Mouse (Mus musculus) stomach, embryonic 14.5 days (tissue): ENCODE data around the gene Ism1. TPM values are rescaled to one million over a fixed set of nuclear protein-coding genes. Genes with fewer than 3 reads are reported as not detected.

Source experiments
- ATAC-seq: fragments of 200-750 bp; cut with Nextera tagmentation; 2 replicates; pipeline ENCODE4 v1.8.0; 2017; ENCODE audit warnings: low read depth, moderate TSS enrichment; ENCODE audit not compliant: insufficient number of reproducible peaks, insufficient read depth, low FRiP score
- H3K27ac ChIP-seq: fragments of 300-500 bp; sonication (generic); 2 replicates; pipeline ENCODE4 v1.5.1; 2014; ENCODE audit warnings: mild to moderate bottlenecking, low read length, moderate library complexity, mixed read lengths
- H3K27me3 ChIP-seq: fragments of 300-500 bp; sonication (generic); 2 replicates; pipeline ENCODE4 v1.6.1; 2014; ENCODE audit warnings: low read length, control low read depth, mixed read lengths; ENCODE audit not compliant: control insufficient read depth, insufficient read depth
- H3K36me3 ChIP-seq: fragments of 300-500 bp; sonication (generic); 2 replicates; pipeline ENCODE4 v1.6.1; 2014; ENCODE audit warnings: mild to moderate bottlenecking, control low read depth, low read length, moderate library complexity, mixed read lengths; ENCODE audit not compliant: control insufficient read depth, insufficient read depth
- H3K4me1 ChIP-seq: fragments of 300-500 bp; sonication (generic); 2 replicates; pipeline ENCODE4 v1.6.1; 2014; ENCODE audit warnings: low read length, control low read depth, mixed read lengths; ENCODE audit not compliant: control insufficient read depth, insufficient read depth
- H3K4me2 ChIP-seq: fragments of 300-500 bp; sonication (generic); replicated peaks from 2 replicates; pipeline ENCODE4 v1.6.1; 2014; ENCODE audit warnings: low read depth, low read length, control low read depth
- H3K4me3 ChIP-seq: fragments of 300-500 bp; sonication (generic); 2 replicates; pipeline ENCODE4 v1.5.1; 2014; ENCODE audit warnings: low read depth, low read length, control low read depth
- H3K9ac ChIP-seq: fragments of 300-500 bp; sonication (generic); replicated peaks from 2 replicates; pipeline ENCODE4 v1.6.1; 2014; ENCODE audit warnings: low read depth, mild to moderate bottlenecking, control low read depth, low read length, moderate library complexity, mixed read lengths
- H3K9me3 ChIP-seq: fragments of 300-500 bp; sonication (generic); 2 replicates; pipeline ENCODE4 v1.6.1; 2016; ENCODE audit warnings: low read depth, low read length, control low read depth; ENCODE audit not compliant: control insufficient read depth
- WGBS: fragments of 180-500 bp; shearing (Covaris S2); extraction: QIAGEN DNeasy Blood & Tissue Kit; methylation state at CpG from one replicate; pipeline ENCODE4 v1.1.7; 2014; 5-methylcytosine and 5-hydroxymethylcytosine counted together
- polyA plus RNA-seq: library from polyadenylated mRNA; unstranded; fragments of >200 nt; fragmentation: Nextera tagmentation; extraction: Ambion mirVana; gene quantifications from 2 replicates; pipeline ENCODE4 v1.2.1, GENCODE M21; 2014

Gene Ism1
- polyA plus RNA-seq, 1 experiment from 2014 or later = 3.2 TPM

GRCm38 (mm10) chr2:139724202-139724838, 46.3 kb downstream of the Ism1 start:
- Histone ChIP-seq H3K27me3 (no peaks in the 10 kb centered on the region), H3K9me3 (no peaks in the 10 kb centered on the region), H3K4me2 (no peak overlapping the region), H3K4me1 (0 out of 2 replicates have a peak, but pooled peaks cover 4% of the 10 kb centered on the region), H3K9ac (no peak overlapping the region), H3K4me3 (no peak overlapping the region), H3K27ac (no peak overlapping the region), H3K36me3 (no peaks in the 10 kb centered on the region)
- WGBS = 79% methylated on average over 4 of the region's 4 CpGs
- ATAC-seq = no peak

- Histone ChIP-seq H3K27ac (no peak overlapping the region), H3K27me3 (no peaks in the 10 kb centered on the region), H3K4me1 (0 out of 2 replicates have a peak, but pooled peaks cover 4% of the 10 kb centered on the region), H3K9me3 (no peaks in the 10 kb centered on the region), H3K36me3 (no peaks in the 10 kb centered on the region), H3K4me3 (no peak overlapping the region), H3K9ac (no peak overlapping the region), H3K4me2 (no peak overlapping the region)
- 81% methylated on average over 3 of the region's 3 CpGs for WGBS
- no peak for ATAC-seq
Measured at GRCm38 (mm10) chr2:139725328-139725727, 47.4 kb downstream of the Ism1 start.

GRCm38 (mm10) chr2:139728060-139728459, 50.1 kb downstream of the Ism1 start:
- Histone ChIP-seq H3K36me3 (no peaks in the 10 kb centered on the region), H3K4me1 (0 out of 2 replicates have a peak, but pooled peaks cover 4% of the 10 kb centered on the region), H3K4me3 (no peak overlapping the region), H3K27me3 (no peaks in the 10 kb centered on the region), H3K9me3 (no peaks in the 10 kb centered on the region), H3K27ac (no peak overlapping the region), H3K4me2 (no peak overlapping the region), H3K9ac (no peak overlapping the region)
- ATAC-seq = no peak
- 79% methylated on average over 2 of the region's 2 CpGs for WGBS

- Histone ChIP-seq H3K4me3 (no peak overlapping the region), H3K4me2 (no peak overlapping the region), H3K9ac (no peak overlapping the region), H3K27me3 (no peaks in the 10 kb centered on the region), H3K27ac (no peak overlapping the region), H3K4me1 (no peaks in the 10 kb centered on the region), H3K9me3 (no peaks in the 10 kb centered on the region), H3K36me3 (no peaks in the 10 kb centered on the region; the same call in 1 of the 2 replicates)
- 62% methylated on average over 5 of the region's 5 CpGs for WGBS
- ATAC-seq = no peak
Measured at GRCm38 (mm10) chr2:139729377-139729776, 51.4 kb downstream of the Ism1 start.

GRCm38 (mm10) chr2:139742381-139742780, 64.4 kb downstream of the Ism1 start:
- no peak overlapping the region for H3K9ac ChIP-seq
- no peak overlapping the region for H3K4me3 ChIP-seq
- no peaks in the 10 kb centered on the region for H3K4me1 ChIP-seq
- no peaks in the 10 kb centered on the region for H3K27me3 ChIP-seq
- WGBS = 81% methylated on average over 1 of the region's 1 CpGs
- H3K9me3 ChIP-seq = no peaks in the 10 kb centered on the region; the same call in 1 of the 2 replicates
- no peaks in the 10 kb centered on the region for H3K36me3 ChIP-seq
- H3K4me2 ChIP-seq = no peak overlapping the region
- no peak overlapping the region for H3K27ac ChIP-seq
- no peak for ATAC-seq

- Histone ChIP-seq H3K27ac (no peak overlapping the region), H3K4me3 (no peak overlapping the region), H3K9me3 (no peaks in the 10 kb centered on the region), H3K27me3 (no peaks in the 10 kb centered on the region), H3K36me3 (no peaks in the 10 kb centered on the region; the same call in 1 of the 2 replicates), H3K9ac (no peak overlapping the region), H3K4me2 (no peak overlapping the region), H3K4me1 (no peaks in the 10 kb centered on the region)
- WGBS = 81% methylated on average over 8 of the region's 8 CpGs
- no peak for ATAC-seq
Measured at GRCm38 (mm10) chr2:139757021-139757420, 79.0 kb downstream of the Ism1 start.

- no peaks in the 10 kb centered on the region for H3K27me3 ChIP-seq
- H3K36me3 ChIP-seq = no peaks in the 10 kb centered on the region; the same call in 1 of the 2 replicates
- H3K27ac ChIP-seq = no peak overlapping the region
- H3K9me3 ChIP-seq = no peaks in the 10 kb centered on the region
- H3K4me3 ChIP-seq = no peak overlapping the region
- WGBS = 94% methylated on average over 1 of the region's 1 CpGs
- H3K4me1 ChIP-seq = no peaks in the 10 kb centered on the region
- H3K4me2 ChIP-seq = no peak overlapping the region
- ATAC-seq = no peak
- no peak overlapping the region for H3K9ac ChIP-seq
Measured at GRCm38 (mm10) chr2:139757456-139757855, 79.5 kb downstream of the Ism1 start.

- Histone ChIP-seq H3K27ac (no peak overlapping the region), H3K4me2 (no peak overlapping the region), H3K36me3 (no peaks in the 10 kb centered on the region), H3K9ac (no peak overlapping the region), H3K27me3 (no peaks in the 10 kb centered on the region), H3K9me3 (no peaks in the 10 kb centered on the region), H3K4me1 (no peaks in the 10 kb centered on the region), H3K4me3 (no peak overlapping the region)
- 81% methylated on average over 5 of the region's 5 CpGs for WGBS
- no peak for ATAC-seq
Measured at GRCm38 (mm10) chr2:139764355-139764754, 86.4 kb downstream of the Ism1 start.
